Mouse (Mus musculus): ENCODE results near the gene Akap13. TPM values are rescaled to one million over a fixed set of nuclear protein-coding genes. Genes with fewer than 3 reads are reported as not detected.
A peak's percentile ranks its signal among the peaks of the same experiment; 100 is the strongest.

Gene Akap13
- polyA plus RNA-seq, 1 experiment from 2014 or later, result 48.5 TPM

DNA sequence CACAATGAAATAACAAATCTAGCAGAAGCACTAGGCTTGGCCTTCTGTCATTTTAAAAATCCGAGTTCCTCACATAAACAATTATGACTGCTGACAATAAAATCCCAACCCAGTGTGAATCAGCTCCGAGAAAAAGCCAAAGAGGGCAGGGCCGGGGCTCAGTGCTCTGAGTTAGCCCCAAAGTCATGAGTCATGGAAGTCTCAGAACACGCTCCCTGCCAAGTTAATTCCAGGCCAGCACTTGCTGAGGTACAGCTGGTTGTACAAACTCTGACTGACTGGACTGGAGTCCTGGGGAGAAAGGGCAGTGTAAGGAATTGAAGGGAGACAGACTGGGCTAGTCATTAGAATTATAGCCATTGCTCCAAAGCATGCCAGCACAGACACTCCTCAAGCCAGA lies 28.0 kb upstream of the Akap13 start:
- no peak for ATAC-seq (ENCODE audit: insufficient number of reproducible peaks, insufficient read depth, low FRiP score, low TSS enrichment)
- Histone ChIP-seq H3K36me3 (no peaks in the 10 kb centered on the region), H3K9me3 (no peaks in the 10 kb centered on the region), H3K4me1 (peaks cover 20% of the 10 kb centered on the region; the same call in 1 of the 2 replicates), H3K27ac (no peak overlapping the region), H3K4me3 (no peak overlapping the region), H3K4me2 (replicated peaks) (no peak overlapping the region), H3K9ac (no peak overlapping the region), H3K27me3 (no peaks in the 10 kb centered on the region)
- 72% methylated on average over 4 of the region's 4 CpGs for WGBS

DNA sequence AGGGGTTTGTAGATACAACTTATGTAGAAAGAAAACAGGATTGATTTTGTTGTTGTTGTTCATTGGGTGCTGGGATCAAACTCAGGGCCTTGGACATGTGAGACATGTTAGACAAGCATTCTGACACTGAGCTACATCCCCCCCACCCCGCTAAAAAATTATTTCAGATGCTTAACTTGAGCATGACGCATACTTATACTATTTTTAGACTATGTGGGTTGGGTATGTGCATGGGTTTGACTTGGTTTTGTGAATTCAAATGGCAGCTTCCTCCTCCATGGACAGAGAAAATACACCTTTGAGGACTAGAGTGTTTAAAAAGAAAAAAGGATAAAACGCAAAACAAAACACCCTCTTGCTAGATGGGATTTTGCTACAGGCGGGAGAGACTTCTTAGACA lies 26.4 kb upstream of the Akap13 start:
- no peaks in the 10 kb centered on the region for H3K27me3 ChIP-seq
- ATAC-seq (ENCODE audit: insufficient number of reproducible peaks, insufficient read depth, low FRiP score, low TSS enrichment), result no peak
- no peaks in the 10 kb centered on the region for H3K9me3 ChIP-seq
- H3K36me3 ChIP-seq, result no peaks in the 10 kb centered on the region
- H3K4me1 ChIP-seq, result peaks cover 18% of the 10 kb centered on the region; the same call in 1 of the 2 replicates
- no peak overlapping the region for H3K4me3 ChIP-seq
- H3K9ac ChIP-seq, result no peak overlapping the region
- 88% methylated on average over 4 of the region's 4 CpGs for WGBS
- no peak overlapping the region for H3K4me2 ChIP-seq (replicated peaks)
- H3K27ac ChIP-seq, result no peak overlapping the region

DNA sequence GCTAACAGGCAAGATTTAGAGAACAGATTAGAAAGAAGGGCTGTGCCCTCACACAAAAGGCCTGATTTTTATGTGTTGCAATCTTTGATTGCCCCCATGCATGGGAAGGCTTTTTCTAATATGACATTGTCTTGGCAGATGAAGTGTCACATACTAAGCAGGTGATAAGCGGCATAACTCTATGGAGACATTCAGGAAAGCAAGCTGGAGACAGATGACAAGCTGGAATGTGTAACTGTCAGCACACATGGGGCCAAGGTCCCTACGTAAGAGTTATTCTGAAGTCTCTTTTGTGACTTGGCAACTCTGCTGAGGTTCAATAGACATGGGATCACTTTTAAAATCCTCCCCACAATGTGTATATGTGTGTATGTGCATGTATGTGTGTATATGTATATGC lies 24.8 kb upstream of the Akap13 start:
- Histone ChIP-seq H3K27me3 (no peaks in the 10 kb centered on the region), H3K9ac (no peak overlapping the region), H3K4me1 (peaks cover 11% of the 10 kb centered on the region; the same call in 1 of the 2 replicates), H3K4me3 (no peak overlapping the region), H3K9me3 (no peaks in the 10 kb centered on the region), H3K27ac (no peak overlapping the region), H3K36me3 (no peaks in the 10 kb centered on the region), H3K4me2 (replicated peaks) (no peak overlapping the region)
- no peak for ATAC-seq (ENCODE audit: insufficient number of reproducible peaks, insufficient read depth, low FRiP score, low TSS enrichment)
- 69% methylated on average over 2 of the region's 2 CpGs for WGBS

DNA sequence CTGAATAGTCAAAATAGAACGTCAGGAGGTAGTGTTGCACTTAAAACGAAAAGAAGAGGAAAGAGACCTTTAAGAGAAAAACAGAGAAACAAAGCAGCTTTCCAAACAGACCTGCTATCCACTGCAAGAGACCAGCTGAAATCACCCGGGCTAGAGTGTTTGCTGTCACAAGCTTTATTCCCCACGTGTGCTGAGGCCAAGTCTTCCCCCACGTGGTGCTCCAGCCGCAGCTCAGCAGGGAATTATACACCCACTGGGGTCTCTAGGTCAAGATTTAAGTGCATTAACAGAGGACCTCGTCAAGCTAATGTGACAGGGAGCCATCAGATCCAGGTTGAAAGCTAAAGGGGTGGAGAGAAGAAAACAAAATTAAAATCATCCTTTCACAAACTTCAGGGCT lies 24.3 kb upstream of the Akap13 start:
- WGBS, result 20% methylated on average over 7 of the region's 7 CpGs
- no peak for ATAC-seq (ENCODE audit: insufficient number of reproducible peaks, insufficient read depth, low FRiP score, low TSS enrichment)

DNA sequence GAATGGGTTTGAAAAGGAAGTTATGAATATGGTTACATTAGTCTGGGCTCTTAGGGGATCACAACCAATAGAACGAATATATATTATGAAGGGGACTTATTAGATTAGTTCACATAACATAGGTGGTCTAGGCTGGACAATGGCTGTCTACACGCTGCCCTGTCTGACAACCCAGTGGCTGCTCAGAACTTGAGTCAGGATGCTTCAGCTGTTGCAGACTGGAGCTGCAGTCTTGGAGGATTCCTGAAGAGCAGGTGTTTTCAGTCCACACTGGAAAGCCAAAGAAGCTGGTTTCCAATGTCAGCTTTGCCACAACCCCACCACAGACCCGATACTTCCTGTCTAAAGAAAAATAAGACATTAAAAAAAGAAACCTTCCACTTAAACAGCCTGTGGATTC lies 23.3 kb upstream of the Akap13 start:
- H3K9me3 ChIP-seq, result no peaks in the 10 kb centered on the region
- no peak for ATAC-seq (ENCODE audit: insufficient number of reproducible peaks, insufficient read depth, low FRiP score, low TSS enrichment)
- 56% methylated on average over 3 of the region's 3 CpGs for WGBS
- H3K27me3 ChIP-seq, result no peaks in the 10 kb centered on the region
- no peak overlapping the region for H3K4me2 ChIP-seq (replicated peaks)
- peaks cover 16% of the 10 kb centered on the region; the same call in 1 of the 2 replicates for H3K4me1 ChIP-seq
- no peak overlapping the region for H3K27ac ChIP-seq
- no peak overlapping the region for H3K4me3 ChIP-seq
- H3K36me3 ChIP-seq, result no peaks in the 10 kb centered on the region
- H3K9ac ChIP-seq, result no peak overlapping the region

More for the DNA sequence above, 24.3 kb upstream of the Akap13 start:
- Histone ChIP-seq H3K4me1 (peaks cover 14% of the 10 kb centered on the region; the same call in 1 of the 2 replicates), H3K9me3 (no peaks in the 10 kb centered on the region), H3K4me2 (replicated peaks) (no peak overlapping the region), H3K27me3 (no peaks in the 10 kb centered on the region), H3K4me3 (no peak overlapping the region), H3K36me3 (no peaks in the 10 kb centered on the region), H3K9ac (no peak overlapping the region), H3K27ac (no peak overlapping the region)

DNA sequence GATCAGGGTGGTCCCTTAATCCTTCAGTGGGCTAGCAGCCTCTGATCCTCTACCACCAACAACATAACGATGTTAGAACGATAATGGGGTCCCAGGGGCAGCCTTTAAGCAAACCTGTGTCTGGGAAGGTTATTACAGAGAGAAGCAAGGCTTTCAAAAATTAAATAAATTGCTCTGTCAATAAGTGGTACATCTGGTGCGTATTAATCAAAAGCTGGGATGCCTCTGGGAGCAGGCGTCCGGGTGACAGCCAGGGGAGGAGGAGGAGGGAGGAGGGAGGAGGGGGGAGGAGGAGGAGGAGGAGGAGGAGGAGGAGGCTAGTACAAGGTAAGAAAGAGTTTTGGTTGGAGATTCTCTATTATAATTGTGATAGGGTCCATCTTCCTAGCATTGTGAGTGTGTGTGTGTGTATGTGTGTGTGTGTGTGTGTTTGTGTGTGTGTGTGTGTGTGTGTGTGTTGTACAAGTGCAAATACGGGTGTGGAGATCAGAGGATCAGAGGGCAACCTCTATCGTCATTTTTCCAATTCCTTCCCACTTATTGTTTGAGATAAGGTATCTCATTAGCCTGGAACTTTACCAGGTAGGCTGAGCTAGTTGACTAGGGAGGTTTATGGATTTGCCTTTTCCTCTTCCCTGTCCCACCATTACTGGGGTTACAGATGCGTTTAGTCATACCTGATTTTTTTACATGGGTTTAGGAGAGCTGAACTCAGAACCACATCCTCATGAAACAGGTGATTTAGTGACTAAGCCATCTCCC lies 18.7 kb upstream of the Akap13 start:
- Histone ChIP-seq H3K9ac (no peak overlapping the region), H3K4me3 (no peak overlapping the region), H3K9me3 (no peaks in the 10 kb centered on the region), H3K36me3 (no peaks in the 10 kb centered on the region), H3K27ac (no peak overlapping the region), H3K27me3 (no peaks in the 10 kb centered on the region), H3K4me1 (peaks cover 6% of the 10 kb centered on the region; the same call in 1 of the 2 replicates), H3K4me2 (replicated peaks) (no peak overlapping the region)
- 46% methylated on average over 6 of the region's 8 CpGs for WGBS
- no peak for ATAC-seq (ENCODE audit: insufficient number of reproducible peaks, insufficient read depth, low FRiP score, low TSS enrichment)

DNA sequence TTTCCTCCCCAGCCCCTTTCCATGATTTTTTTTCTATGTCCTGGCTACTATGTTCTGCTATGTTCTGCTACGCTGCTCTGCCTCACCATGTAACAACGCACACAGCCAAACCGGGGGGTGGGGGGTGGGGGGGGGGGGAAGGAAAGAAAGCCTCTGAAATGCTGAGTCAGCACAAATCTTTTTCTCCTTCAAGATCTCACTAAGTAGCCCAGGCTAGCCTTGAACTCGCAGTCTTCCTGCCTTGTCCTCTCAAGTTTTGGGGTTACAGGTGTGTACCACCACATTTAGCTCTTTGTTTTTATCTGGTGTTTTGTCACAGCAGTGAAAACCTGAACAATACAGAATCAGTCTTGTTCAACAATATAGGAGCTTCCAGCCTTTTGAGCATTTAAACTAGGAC lies 15.8 kb upstream of the Akap13 start:
- WGBS, result 74% methylated on average over 4 of the region's 4 CpGs

DNA sequence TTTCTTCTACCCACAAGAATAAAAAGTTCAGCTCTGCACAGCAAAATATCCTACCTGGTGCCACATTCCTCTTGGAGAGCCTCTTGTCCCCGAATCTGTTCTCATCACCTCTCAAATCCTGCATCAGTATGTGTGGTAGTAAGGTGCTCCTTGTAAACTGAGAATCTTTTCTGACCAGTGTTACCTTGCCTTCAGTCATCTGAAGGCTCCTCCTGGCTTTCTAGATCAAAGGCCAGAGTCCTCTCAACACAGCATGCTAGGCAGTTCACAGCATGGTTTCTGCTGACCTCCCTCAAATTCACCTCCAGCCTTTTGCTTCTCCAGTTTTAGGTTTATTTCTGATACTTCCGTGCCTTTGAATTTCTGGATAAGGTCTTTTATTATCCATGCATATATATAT lies 15.1 kb upstream of the Akap13 start:
- Histone ChIP-seq H3K36me3 (no peaks in the 10 kb centered on the region), H3K4me2 (replicated peaks) (no peak overlapping the region), H3K27me3 (no peaks in the 10 kb centered on the region), H3K9me3 (no peaks in the 10 kb centered on the region), H3K4me3 (no peak overlapping the region), H3K9ac (no peak overlapping the region), H3K27ac (no peak overlapping the region), H3K4me1 (peaks cover 5% of the 10 kb centered on the region; the same call in 1 of the 2 replicates)
- ATAC-seq (ENCODE audit: insufficient number of reproducible peaks, insufficient read depth, low FRiP score, low TSS enrichment), result no peak
- WGBS, result 81% methylated on average over 2 of the region's 2 CpGs

More for the DNA sequence above, 15.8 kb upstream of the Akap13 start:
- no peaks in the 10 kb centered on the region for H3K36me3 ChIP-seq
- H3K4me1 ChIP-seq, result peaks cover 5% of the 10 kb centered on the region; the same call in 1 of the 2 replicates
- no peak overlapping the region for H3K9ac ChIP-seq
- no peak overlapping the region for H3K4me2 ChIP-seq (replicated peaks)
- H3K27ac ChIP-seq, result no peak overlapping the region
- no peak overlapping the region for H3K4me3 ChIP-seq
- H3K9me3 ChIP-seq, result no peaks in the 10 kb centered on the region
- ATAC-seq (ENCODE audit: insufficient number of reproducible peaks, insufficient read depth, low FRiP score, low TSS enrichment), result no peak
- H3K27me3 ChIP-seq, result no peaks in the 10 kb centered on the region

DNA sequence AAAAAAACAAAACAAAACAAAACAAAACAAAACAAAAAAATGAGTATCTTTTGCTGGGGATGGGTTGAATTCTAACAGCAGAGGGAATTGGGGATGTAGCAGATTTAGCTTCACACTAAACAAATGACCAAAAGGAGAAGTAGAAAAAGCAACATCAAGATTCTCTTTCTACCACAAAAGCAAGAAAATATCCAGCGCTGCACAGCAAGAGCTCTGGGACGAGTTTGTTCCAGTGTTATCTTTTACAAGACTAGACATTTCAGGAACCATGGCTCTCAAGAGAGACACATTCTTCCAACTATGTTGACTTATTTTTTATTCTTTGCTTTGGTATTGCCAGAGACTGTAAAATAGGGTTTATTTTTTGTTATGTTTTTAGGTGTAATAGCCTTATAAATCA lies 13.4 kb upstream of the Akap13 start:
- H3K9me3 ChIP-seq, result no peaks in the 10 kb centered on the region
- H3K27ac ChIP-seq, result no peak overlapping the region
- H3K27me3 ChIP-seq, result no peaks in the 10 kb centered on the region
- H3K9ac ChIP-seq, result no peak overlapping the region
- H3K4me2 ChIP-seq (replicated peaks), result no peak overlapping the region
- 75% methylated on average over 2 of the region's 2 CpGs for WGBS
- H3K4me3 ChIP-seq, result no peak overlapping the region
- no peaks in the 10 kb centered on the region for H3K36me3 ChIP-seq
- no peak for ATAC-seq (ENCODE audit: insufficient number of reproducible peaks, insufficient read depth, low FRiP score, low TSS enrichment)
- H3K4me1 ChIP-seq, result no peaks in the 10 kb centered on the region

DNA sequence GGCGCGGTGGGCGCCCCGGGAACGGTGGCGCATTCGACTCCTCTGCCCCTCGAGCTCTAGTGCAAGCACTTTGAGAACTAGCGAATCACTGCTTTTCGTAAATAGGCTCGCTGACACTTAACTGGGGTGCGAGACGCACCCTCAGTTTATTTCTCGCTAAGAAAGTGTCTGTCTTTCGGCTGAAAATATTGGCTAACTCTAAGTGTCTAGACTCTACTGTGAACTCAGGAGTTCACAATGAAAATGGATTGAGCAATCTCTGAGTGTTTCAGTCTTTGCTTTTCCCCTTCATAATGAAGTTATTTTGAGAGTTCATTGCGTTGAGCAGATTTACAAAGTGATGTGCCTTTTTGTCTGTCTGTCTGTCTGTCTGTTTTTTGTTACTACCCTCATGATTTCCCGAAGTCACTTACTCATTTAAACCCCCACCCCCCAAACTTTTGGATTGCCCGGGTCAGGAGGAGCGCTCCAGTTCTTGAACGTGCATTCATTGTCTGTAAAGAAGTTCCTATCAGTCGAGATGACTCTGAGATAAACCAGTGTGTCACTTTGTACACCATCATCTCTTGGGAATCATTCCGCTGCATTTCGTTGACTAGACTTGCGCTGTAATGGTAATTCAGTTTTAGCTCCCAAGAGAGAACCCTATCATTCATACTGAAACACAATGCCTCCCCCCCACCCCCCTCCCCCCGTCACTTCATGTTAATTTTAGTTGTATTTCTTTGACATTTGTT lies 986 bp downstream of the Akap13 start:
- Histone ChIP-seq H3K4me1 (peaks cover 10% of the 10 kb centered on the region; the same call in 1 of the 2 replicates), H3K36me3 (no peaks in the 10 kb centered on the region), H3K4me3 (peak overlapping the region; percentile 91), H3K27ac (peak overlapping the region; percentile 99), H3K9ac (peak overlapping the region; percentile 76), H3K4me2 (replicated peaks) (peak overlapping the region; percentile 82), H3K27me3 (no peaks in the 10 kb centered on the region), H3K9me3 (no peaks in the 10 kb centered on the region)
- 1% methylated on average over 25 of the region's 25 CpGs for WGBS
- no peak for ATAC-seq (ENCODE audit: insufficient number of reproducible peaks, insufficient read depth, low FRiP score, low TSS enrichment)

DNA sequence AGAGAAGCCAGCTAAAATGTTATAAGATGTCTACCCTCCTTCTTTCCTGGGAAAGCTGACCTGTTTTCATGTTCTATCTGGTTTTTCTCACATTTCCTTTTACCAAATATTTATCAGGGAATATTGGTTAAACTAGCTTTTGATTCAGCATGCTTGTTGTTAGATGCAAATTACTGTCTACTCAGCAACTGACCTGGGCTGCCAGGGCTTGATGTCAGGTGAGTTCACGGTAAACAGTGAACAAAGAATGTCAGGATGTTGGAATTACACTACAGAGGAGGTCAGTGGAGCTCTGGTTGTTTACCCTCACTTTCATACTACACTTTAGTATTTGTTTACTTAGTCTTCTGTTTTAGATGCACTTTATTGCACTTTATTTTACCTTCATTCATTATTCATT lies 5.0 kb downstream of the Akap13 start:
- 71% methylated on average over 1 of the region's 1 CpGs for WGBS
- Histone ChIP-seq H3K27me3 (no peaks in the 10 kb centered on the region), H3K9me3 (no peaks in the 10 kb centered on the region), H3K4me2 (replicated peaks) (no peak overlapping the region), H3K4me1 (peaks cover 10% of the 10 kb centered on the region; the same call in 1 of the 2 replicates), H3K36me3 (no peaks in the 10 kb centered on the region; the same call in 1 of the 2 replicates), H3K9ac (no peak overlapping the region), H3K27ac (no peak overlapping the region), H3K4me3 (no peak overlapping the region)
- no peak for ATAC-seq (ENCODE audit: insufficient number of reproducible peaks, insufficient read depth, low FRiP score, low TSS enrichment)

Data from embryonic facial prominence, embryonic 12.5 days (tissue).